Mouse (Mus musculus) naive thymus-derived CD4-positive, alpha-beta T cell, adult 2 months (primary cell): ENCODE data around the gene Gm29644.
"Not testable (repeated sequence)": the region's sequence is repeated elsewhere in the genome, so short reads cannot be mapped to it uniquely, and the experiment has no call there.

Experiments
- DNase-seq: peaks from one replicate; pipeline ENCODE4 v3.0.0-alpha.2; 2011; ENCODE audit warnings: low read depth

Gm29644 gene

DNA sequence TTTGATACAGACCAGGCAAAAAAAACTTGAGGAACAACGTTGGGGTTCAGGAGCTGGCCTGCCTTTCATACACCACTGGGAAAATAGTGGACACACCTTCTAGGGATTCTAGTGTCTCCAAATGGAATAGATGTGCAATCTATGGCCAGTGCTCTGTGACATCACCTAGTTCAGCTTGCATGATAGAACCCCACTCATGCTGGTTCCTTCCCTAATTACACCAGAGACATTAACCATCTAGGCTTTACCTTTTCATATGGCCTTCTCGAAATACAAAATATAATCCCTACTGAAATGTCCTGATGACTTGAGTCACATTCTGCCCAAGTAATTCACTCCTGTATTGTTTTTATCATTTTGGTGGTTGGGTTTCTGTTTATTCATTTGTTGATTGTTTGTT, at the start of gene Gm29644, which contains the start of gene Gm29423:
Gene Gm29644 (minus strand): TSS at position 157 of the 400 bp plus-strand sequence.
Gene Gm29423 (minus strand): TSS at position 101 of the 400 bp plus-strand sequence.
- DNase-seq = not testable (repeated sequence)

DNA sequence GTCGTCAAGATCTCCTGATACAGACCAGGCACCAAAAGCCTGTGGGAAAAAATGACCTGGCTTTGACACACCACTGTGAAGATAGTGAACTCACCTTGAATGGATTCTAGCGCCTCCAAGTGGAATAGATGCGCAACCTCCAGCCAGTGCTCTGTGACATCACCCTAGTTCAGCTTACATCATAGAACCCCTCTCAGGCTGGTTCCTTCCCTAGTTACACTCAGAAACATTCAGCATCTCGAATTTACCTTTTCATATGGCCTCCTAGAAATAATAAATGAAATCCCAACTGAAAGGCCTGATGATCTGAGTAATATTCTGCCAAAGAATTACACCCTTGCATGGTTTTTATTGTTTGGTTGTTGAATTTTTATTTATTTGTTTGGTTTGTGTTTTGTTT, 29.6 kb downstream of the Gm29644 start, which contains the start of gene Gm21118:
Gene Gm21118 (minus strand): TSS at position 101 of the 400 bp plus-strand sequence.
- not testable (repeated sequence) for DNase-seq
